Mouse (Mus musculus) cortical plate, adult 2 months (tissue): Measurements from ENCODE around the gene Ly75. TPM values are rescaled to one million over a fixed set of nuclear protein-coding genes. Genes with fewer than 3 reads are reported as not detected.

Experiments
- H3K27ac ChIP-seq: fragments of 200-500 bp; 2 replicates; pipeline ENCODE4 v1.5.1; 2012; ENCODE audit warnings: low read length, control low read depth, inconsistent platforms; ENCODE audit not compliant: insufficient read depth
- H3K4me1 ChIP-seq: fragments of 200-500 bp; 2 replicates; pipeline ENCODE4 v1.6.1; 2011; ENCODE audit warnings: low read length; ENCODE audit not compliant: control insufficient read depth, insufficient read depth
- H3K4me3 ChIP-seq: fragments of 200-500 bp; 2 replicates; pipeline ENCODE4 v1.5.1; 2011; ENCODE audit warnings: mild to moderate bottlenecking, low read length, control low read depth; ENCODE audit not compliant: insufficient read depth
- CTCF ChIP-seq: fragments of 200-500 bp; IDR thresholded peaks from 2 replicates; pipeline ENCODE4 v1.5.1; 2011; ENCODE audit warnings: mild to moderate bottlenecking, control low read depth, low read length; ENCODE audit not compliant: insufficient read depth; ENCODE audit errors: extremely low read depth
- POLR2A ChIP-seq: fragments of 200-500 bp; IDR thresholded peaks from 2 replicates; pipeline ENCODE4 v1.6.1; 2011; ENCODE audit warnings: mild to moderate bottlenecking, low read length, control low read depth; ENCODE audit not compliant: insufficient read depth; ENCODE audit errors: extremely low read depth
- polyA plus RNA-seq: library from polyadenylated mRNA; depleted of rRNA; stranded (reverse); fragments of >200 nt; gene quantifications from 2 replicates; pipeline ENCODE4 v1.2.3, GENCODE M21; 2012

The Ly75 gene
- polyA plus RNA-seq, 1 experiment: 0.79 TPM

DNA sequence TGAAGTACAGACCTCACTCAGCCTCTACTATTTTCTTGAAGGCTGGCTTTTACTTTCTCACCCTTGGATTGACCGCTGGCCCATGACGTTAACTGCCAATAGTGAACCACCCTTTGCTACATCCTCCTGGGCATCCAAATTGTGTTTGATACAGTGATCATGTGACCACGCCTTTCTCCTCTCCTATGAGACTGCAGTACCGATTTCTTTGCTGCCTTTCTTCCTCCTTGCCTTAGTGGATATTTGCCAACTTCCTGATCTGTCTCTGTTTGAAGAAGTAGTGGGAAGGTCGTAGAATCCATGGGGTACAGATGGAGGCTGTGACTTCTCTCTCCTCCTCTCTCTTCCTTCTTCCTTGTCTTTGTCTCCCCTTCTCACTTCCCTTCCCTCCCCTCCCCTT lies 22.3 kb upstream of the Ly75 start:
- no peak overlapping the region for H3K27ac ChIP-seq
- TF ChIP-seq POLR2A (no peak), CTCF (no peak)
- H3K4me1 ChIP-seq: peaks cover 2% of the 10 kb centered on the region; the same call in 1 of the 2 replicates
- no peak overlapping the region for H3K4me3 ChIP-seq

DNA sequence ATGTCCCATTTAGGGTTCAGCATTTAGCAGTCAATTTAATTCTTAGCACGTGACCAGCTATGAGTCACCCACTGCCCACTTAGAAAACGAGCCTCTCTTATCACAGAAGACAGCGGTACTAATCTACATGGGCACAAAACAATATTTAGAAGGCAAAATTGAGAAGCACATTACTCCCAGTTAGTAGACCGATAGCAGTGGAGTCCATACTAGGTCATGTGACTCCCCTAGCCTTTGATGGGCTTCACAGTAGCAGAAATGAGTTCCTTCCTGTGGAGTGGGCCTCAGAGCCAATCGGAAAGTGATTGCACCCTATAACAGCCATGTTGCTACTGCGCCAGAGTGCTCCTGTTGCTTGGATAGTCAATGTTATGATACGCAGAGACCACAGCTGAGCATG lies 21.7 kb upstream of the Ly75 start:
- no peak overlapping the region for H3K4me3 ChIP-seq
- H3K27ac ChIP-seq: no peak overlapping the region
- TF ChIP-seq CTCF: no peak
- TF ChIP-seq POLR2A: no peak
- peaks cover 2% of the 10 kb centered on the region; the same call in 1 of the 2 replicates for H3K4me1 ChIP-seq

DNA sequence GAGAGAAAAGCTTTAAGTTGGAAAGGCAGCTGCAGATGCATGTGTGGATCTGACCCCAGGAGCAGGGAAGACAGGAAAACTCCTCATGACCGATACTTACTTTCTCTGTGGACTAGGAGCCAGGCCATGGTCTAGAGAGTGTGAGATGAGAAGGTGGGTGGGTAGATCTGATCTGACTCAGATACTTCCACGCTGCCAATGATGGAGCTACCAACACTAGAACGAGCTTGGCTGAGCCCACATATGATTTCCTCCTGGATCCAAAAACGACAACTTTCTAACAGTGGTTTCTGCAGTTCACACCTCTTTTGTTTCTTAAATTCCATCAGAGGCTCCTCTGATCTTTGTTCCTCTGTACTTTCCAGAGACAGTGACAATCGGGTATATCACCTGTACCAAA lies 18.6 kb upstream of the Ly75 start:
- no peak overlapping the region for H3K27ac ChIP-seq
- H3K4me3 ChIP-seq: no peak overlapping the region
- H3K4me1 ChIP-seq: peaks cover 2% of the 10 kb centered on the region; the same call in 1 of the 2 replicates
- TF ChIP-seq CTCF (no peak), POLR2A (no peak)

DNA sequence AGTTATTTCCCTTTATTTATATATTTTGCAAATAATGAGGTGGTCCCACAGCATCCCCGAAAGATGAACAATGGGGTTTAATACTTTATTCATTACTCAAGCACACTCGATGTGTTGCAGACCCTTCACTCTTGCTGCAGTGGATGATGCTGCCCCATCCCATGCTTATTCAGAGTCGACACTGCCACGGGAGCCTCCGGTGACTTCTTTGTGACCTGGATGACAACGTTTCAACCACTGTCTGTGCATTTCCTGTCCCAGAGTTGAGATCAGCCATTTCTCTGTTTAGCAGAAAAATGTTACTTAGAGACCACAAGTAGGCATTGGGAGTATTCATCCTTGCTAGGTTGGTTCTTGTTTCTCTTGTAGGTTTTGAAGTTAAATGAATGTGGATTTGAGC lies 10.7 kb upstream of the Ly75 start:
- Histone ChIP-seq H3K4me3 (no peak overlapping the region), H3K27ac (no peak overlapping the region), H3K4me1 (no peaks in the 10 kb centered on the region)
- TF ChIP-seq POLR2A: no peak
- no peak for TF ChIP-seq CTCF

DNA sequence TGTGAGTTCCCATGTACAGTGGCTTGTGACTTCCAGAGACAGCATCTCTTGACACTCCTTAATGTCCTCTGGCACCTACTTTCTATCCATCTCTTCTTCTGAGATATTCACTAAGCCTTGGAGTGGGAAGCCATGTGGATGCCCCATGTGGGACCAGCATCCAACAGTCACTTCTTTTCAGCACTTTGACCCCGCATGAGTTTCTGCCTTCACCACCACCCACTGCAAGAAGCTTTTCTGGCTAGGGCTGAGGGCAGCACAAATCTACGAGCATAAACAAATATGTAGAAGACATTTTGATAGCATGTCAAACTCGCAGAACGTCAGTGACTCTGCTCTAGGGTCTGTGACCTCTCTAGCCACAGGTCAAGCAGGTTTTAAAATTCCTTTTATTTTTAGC lies 9.2 kb upstream of the Ly75 start:
- no peak overlapping the region for H3K4me3 ChIP-seq
- H3K4me1 ChIP-seq: no peaks in the 10 kb centered on the region
- TF ChIP-seq CTCF (no peak), POLR2A (no peak)
- no peak overlapping the region for H3K27ac ChIP-seq

DNA sequence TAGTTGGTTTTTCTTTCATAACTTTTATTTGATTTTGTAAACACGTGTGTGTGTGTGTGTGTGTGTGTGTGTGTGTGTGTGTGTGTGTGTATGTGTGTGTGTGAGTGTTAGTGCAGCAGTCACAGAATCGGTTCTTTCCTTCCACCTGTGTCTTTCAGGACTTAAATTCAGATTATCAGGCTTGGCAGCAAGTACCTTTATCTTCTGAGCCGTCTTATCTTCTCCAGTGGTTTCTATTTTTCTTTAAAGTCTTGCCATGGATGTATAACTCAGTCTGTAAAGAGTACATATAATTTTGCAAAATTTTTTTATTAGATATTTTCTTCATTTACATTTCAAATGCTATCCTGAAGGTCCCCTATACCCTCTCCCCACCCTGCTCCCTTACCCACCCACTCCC lies 4.3 kb upstream of the Ly75 start:
- Histone ChIP-seq H3K27ac (no peak overlapping the region), H3K4me1 (no peaks in the 10 kb centered on the region), H3K4me3 (no peak overlapping the region)
- TF ChIP-seq CTCF: no peak
- TF ChIP-seq POLR2A: no peak

DNA sequence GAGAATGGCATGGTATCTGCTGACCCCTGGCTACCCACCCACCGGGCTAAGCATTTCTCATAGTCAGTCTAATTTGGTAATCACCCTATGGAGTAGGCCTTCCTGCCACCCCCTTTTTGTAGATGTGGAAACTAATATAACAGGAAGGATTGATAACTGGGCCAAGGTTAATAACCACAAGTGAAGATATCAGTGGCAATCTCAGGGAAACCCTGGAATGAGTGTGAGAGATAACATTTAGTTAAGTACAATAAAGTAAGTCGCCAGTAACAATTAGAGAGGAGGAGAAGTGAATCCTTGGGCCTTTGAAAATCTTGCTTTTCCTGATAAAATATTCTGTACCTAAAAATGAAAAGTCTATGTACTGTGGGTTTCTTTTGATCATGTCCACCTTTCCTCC lies 3.7 kb upstream of the Ly75 start:
- no peak overlapping the region for H3K4me3 ChIP-seq
- H3K4me1 ChIP-seq: no peaks in the 10 kb centered on the region
- H3K27ac ChIP-seq: no peak overlapping the region
- TF ChIP-seq CTCF: no peak
- no peak for TF ChIP-seq POLR2A

DNA sequence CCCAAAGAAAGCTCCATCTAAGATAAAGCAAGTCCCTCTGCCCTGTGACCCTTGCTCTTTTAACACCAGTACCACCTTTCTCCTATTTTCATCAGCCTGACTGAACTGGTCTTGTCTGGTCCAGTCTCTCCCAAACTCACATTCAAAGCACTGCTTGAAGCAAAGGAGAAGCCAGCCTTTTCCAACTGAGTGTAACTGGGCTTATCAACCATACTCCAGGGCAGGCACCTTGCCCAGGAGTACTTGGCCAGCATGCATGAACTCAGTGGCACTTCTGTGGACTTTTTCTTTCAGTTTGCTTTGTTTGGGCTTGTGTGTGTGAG lies 1.6 kb upstream of the Ly75 start:
- Histone ChIP-seq H3K27ac (no peak overlapping the region), H3K4me1 (no peaks in the 10 kb centered on the region)
- TF ChIP-seq CTCF (no peak), POLR2A (no peak)

DNA sequence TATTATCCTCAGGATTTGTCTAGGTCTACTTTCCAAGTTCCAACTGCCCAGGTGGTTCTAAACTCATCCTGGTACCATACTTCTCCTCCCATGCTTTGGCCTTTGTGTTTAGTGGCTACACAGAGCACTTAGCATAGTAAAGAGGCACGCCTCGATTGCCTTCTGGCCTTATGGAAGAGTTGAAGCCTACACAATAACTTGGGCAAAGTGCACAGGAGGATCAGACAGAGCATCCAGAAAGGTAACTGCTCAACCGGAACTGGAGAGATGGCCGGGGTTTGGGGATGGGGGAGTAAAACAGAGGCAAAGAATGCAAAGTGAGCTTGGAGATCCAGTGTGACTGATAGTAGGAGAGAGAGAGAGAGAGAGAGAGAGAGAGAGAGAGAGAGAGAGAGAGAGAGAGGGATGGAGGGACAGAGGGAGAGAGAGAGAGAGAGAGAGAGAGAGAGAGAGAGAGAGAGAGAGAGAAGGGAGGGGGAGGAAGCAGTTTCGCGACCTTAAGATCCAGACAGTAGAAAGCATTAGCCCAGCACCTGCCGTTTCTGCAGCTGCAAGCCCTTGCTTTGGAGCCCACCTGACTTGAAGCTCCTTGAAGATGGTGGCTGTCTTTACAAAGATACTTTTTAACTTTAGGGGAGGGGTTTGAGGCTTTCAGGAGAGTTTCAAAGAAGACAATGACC lies 1.1 kb upstream of the Ly75 start:
- TF ChIP-seq POLR2A: no peak
- TF ChIP-seq CTCF: no peak
- Histone ChIP-seq H3K27ac (no peak overlapping the region), H3K4me3 (no peak overlapping the region), H3K4me1 (no peaks in the 10 kb centered on the region)

More for the DNA sequence above, 1.6 kb upstream of the Ly75 start:
- H3K4me3 ChIP-seq: no peak overlapping the region

DNA sequence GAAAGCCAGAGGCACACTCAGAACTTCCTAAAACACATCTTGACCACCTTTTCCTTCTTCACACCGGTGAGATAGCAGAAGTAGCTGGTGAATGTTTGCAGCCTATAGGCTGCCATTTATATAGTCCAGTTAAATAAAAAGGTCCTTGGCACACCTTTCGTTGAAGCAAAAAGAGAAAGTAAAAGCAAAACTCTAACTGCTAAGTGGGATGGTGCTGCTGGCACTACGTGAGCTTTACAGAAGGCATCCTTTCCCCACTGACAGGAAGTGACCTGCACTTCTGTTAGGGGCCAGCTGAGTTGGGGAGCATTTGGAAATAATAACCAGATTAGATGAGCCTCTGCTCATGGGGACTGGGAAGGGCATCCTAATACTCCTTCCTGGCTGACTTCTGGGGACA lies 757 bp downstream of the Ly75 start:
- H3K4me3 ChIP-seq: peak overlapping the region; percentile 28; the same call in 1 of the 2 replicates
- H3K27ac ChIP-seq: no peak overlapping the region
- TF ChIP-seq POLR2A: no peak
- TF ChIP-seq CTCF: no peak

More for the DNA sequence above, 757 bp downstream of the Ly75 start:
- no peaks in the 10 kb centered on the region for H3K4me1 ChIP-seq
